Mouse (Mus musculus) kidney, postnatal 0 days (tissue): ENCODE measurements around the gene Usp2. TPM values are rescaled to one million over a fixed set of nuclear protein-coding genes. Genes with fewer than 3 reads are reported as not detected.

Source experiments
- ATAC-seq: fragments of 200-750 bp; cut with Nextera tagmentation; replicated peaks from 2 replicates; pipeline ENCODE4 v1.8.0; 2017; ENCODE audit warnings: low read depth, moderate number of reproducible peaks, moderate TSS enrichment, moderate library complexity; ENCODE audit not compliant: low FRiP score
- DNase-seq: peaks from one replicate; pipeline ENCODE4 v3.0.0-alpha.2; 2016; ENCODE audit warnings: low spot score
- H3K27ac ChIP-seq: fragments of 300-500 bp; sonication (generic); 2 replicates; pipeline ENCODE4 v1.5.1; 2014; ENCODE audit warnings: mild to moderate bottlenecking
- H3K27me3 ChIP-seq: fragments of 300-500 bp; sonication (generic); 2 replicates; pipeline ENCODE4 v1.6.1; 2014; ENCODE audit warnings: low read length, mixed read lengths; ENCODE audit not compliant: insufficient read depth
- H3K36me3 ChIP-seq: fragments of 300-500 bp; sonication (generic); 2 replicates; pipeline ENCODE4 v1.6.1; 2014; ENCODE audit warnings: low read length, mixed read lengths; ENCODE audit not compliant: insufficient read depth
- H3K4me1 ChIP-seq: fragments of 300-500 bp; sonication (generic); replicated peaks from 2 replicates; pipeline ENCODE4 v1.6.1; 2014; ENCODE audit warnings: antibody characterized with exemption, low read length, mixed read lengths; ENCODE audit not compliant: insufficient read depth
- H3K4me2 ChIP-seq: fragments of 300-500 bp; sonication (generic); 2 replicates; pipeline ENCODE4 v1.6.1; 2014; ENCODE audit warnings: mild to moderate bottlenecking, low read length, moderate library complexity, mixed read lengths
- H3K4me3 ChIP-seq: fragments of 300-500 bp; sonication (generic); replicated peaks from 2 replicates; pipeline ENCODE4 v1.5.1; 2014; ENCODE audit warnings: low read depth, low read length
- H3K9ac ChIP-seq: fragments of 300-500 bp; sonication (generic); 2 replicates; pipeline ENCODE4 v1.6.1; 2014; ENCODE audit warnings: low read depth, low read length
- H3K9me3 ChIP-seq: fragments of 300-500 bp; sonication (generic); replicated peaks from 2 replicates; pipeline ENCODE4 v1.6.1; 2016; ENCODE audit warnings: low read length, inconsistent platforms, mixed read lengths
- CTCF ChIP-seq: IDR thresholded peaks from 2 replicates; pipeline ENCODE4 v1.5.1; 2016; ENCODE audit warnings: antibody characterized with exemption, low read depth, mild to moderate bottlenecking, moderate library complexity
- WGBS: fragments of 180-500 bp; shearing (Covaris S2); extraction: QIAGEN DNeasy Blood & Tissue Kit; methylation state at CpG from one replicate; pipeline ENCODE4 v1.1.7; 2014; 5-methylcytosine and 5-hydroxymethylcytosine counted together
- polyA plus RNA-seq: library from polyadenylated mRNA; unstranded; fragments of >200 nt; fragmentation: Nextera tagmentation; extraction: Ambion mirVana; gene quantifications from 2 replicates; pipeline ENCODE4 v1.2.1, GENCODE M21; 2015

The Usp2 gene
- polyA plus RNA-seq, 1 experiment from 2014 or later: 62.9 TPM

- no peak for TF ChIP-seq CTCF
- no peak overlapping the region for H3K27ac ChIP-seq
- no peak for DNase-seq
- H3K9ac ChIP-seq: no peak overlapping the region
- ATAC-seq: no peak
- H3K36me3 ChIP-seq: no peaks in the 10 kb centered on the region
- no peak overlapping the region for H3K4me2 ChIP-seq
- no peaks in the 10 kb centered on the region for H3K9me3 ChIP-seq
- 82% methylated on average over 5 of the region's 5 CpGs for WGBS
- H3K4me3 ChIP-seq: no peak overlapping the region
- no peaks in the 10 kb centered on the region for H3K27me3 ChIP-seq
- H3K4me1 ChIP-seq: peaks cover 18% of the 10 kb centered on the region; the same call in 1 of the 2 replicates
Measured at GRCm38 (mm10) chr9:44073115-44073514, 6.3 kb downstream of the Usp2 start.

- Histone ChIP-seq H3K4me3 (no peak overlapping the region), H3K4me1 (peaks cover 31% of the 10 kb centered on the region), H3K36me3 (no peaks in the 10 kb centered on the region), H3K27ac (0 out of 2 replicates have a peak overlapping the region, but pooled peaks have one; percentile 57), H3K4me2 (no peak overlapping the region), H3K27me3 (no peaks in the 10 kb centered on the region), H3K9ac (no peak overlapping the region), H3K9me3 (no peaks in the 10 kb centered on the region)
- DNase-seq (no peak), ATAC-seq (no peak)
- WGBS: 65% methylated on average over 9 of the region's 9 CpGs
- TF ChIP-seq CTCF: peak; percentile 54; the same call in 1 of the 2 replicates
Measured at GRCm38 (mm10) chr9:44074395-44075275, 7.8 kb downstream of the Usp2 start.

- ATAC-seq (no peak), DNase-seq (no peak)
- peaks cover 33% of the 10 kb centered on the region for H3K4me1 ChIP-seq
- 69% methylated on average over 24 of the region's 24 CpGs for WGBS
- no peaks in the 10 kb centered on the region for H3K27me3 ChIP-seq
- no peak for TF ChIP-seq CTCF
- no peak overlapping the region for H3K4me3 ChIP-seq
- H3K9ac ChIP-seq: peak overlapping the region; percentile 23; the same call in 1 of the 2 replicates
- H3K36me3 ChIP-seq: no peaks in the 10 kb centered on the region
- no peak overlapping the region for H3K4me2 ChIP-seq
- no peaks in the 10 kb centered on the region for H3K9me3 ChIP-seq
- peak overlapping the region; percentile 57 for H3K27ac ChIP-seq
Measured at GRCm38 (mm10) chr9:44075276-44075995, 8.6 kb downstream of the Usp2 start.

- Histone ChIP-seq H3K27ac (peak overlapping the region; percentile 57), H3K9ac (peak overlapping the region; percentile 23; the same call in 1 of the 2 replicates), H3K4me2 (no peak overlapping the region), H3K9me3 (no peaks in the 10 kb centered on the region), H3K36me3 (no peaks in the 10 kb centered on the region), H3K4me1 (peaks cover 38% of the 10 kb centered on the region), H3K4me3 (no peak overlapping the region), H3K27me3 (no peaks in the 10 kb centered on the region)
- 60% methylated on average over 16 of the region's 16 CpGs for WGBS
- no peak for TF ChIP-seq CTCF
- DNase-seq: no peak
- no peak for ATAC-seq
Measured at GRCm38 (mm10) chr9:44075996-44076763, 9.4 kb downstream of the Usp2 start.

- Histone ChIP-seq H3K4me2 (no peak overlapping the region), H3K4me3 (no peak overlapping the region), H3K36me3 (no peaks in the 10 kb centered on the region), H3K9ac (no peak overlapping the region), H3K4me1 (peaks cover 37% of the 10 kb centered on the region), H3K27ac (peak overlapping the region; percentile 95; the same call in 1 of the 2 replicates), H3K9me3 (no peaks in the 10 kb centered on the region), H3K27me3 (no peaks in the 10 kb centered on the region)
- peak; percentile 79 for TF ChIP-seq CTCF
- ATAC-seq: peak; percentile 22
- DNase-seq: peak; percentile 92
- WGBS: 23% methylated on average over 5 of the region's 5 CpGs
Measured at GRCm38 (mm10) chr9:44076764-44077120, 9.9 kb downstream of the Usp2 start.
